Mouse (Mus musculus): ENCODE results near the gene Map3k15. TPM values are rescaled to one million over a fixed set of nuclear protein-coding genes. Genes with fewer than 3 reads are reported as not detected.

Map3k15 gene
- 0.67 and 1.2 TPM in 2 replicates for total RNA-seq (2021)
- long read RNA-seq, experiment 1, partial matches to known transcripts, result 0 of 1 reads
- long read RNA-seq, experiment 1, other reads (novel, unspliced or antisense), result 1 of 1 reads
- long read RNA-seq, experiment 2, partial matches to known transcripts, result 1 of 1 reads
- long read RNA-seq, experiment 2, other reads (novel, unspliced or antisense), result 0 of 1 reads

GRCm38 (mm10) chrX:159988002-159988960, at the start of gene Map3k15:
Gene Map3k15 (plus strand): TSS chrX:159988433.
- DNase-seq, result peak; percentile 83

GRCm38 (mm10) chrX:159942569-159942968, 45.7 kb upstream of the Map3k15 start:
- DNase-seq, result no peak

- DNase-seq, result no peak
These were observed 44.6 kb upstream of the Map3k15 start for GRCm38 (mm10) chrX:159943586-159943985.

GRCm38 (mm10) chrX:159953546-159954429, 34.4 kb upstream of the Map3k15 start:
- no peak for DNase-seq

GRCm38 (mm10) chrX:159954430-159954779, 33.8 kb upstream of the Map3k15 start:
- no peak for DNase-seq

- no peak for DNase-seq
These were observed 32.8 kb upstream of the Map3k15 start for GRCm38 (mm10) chrX:159955433-159955832.

GRCm38 (mm10) chrX:159961385-159961784, 26.8 kb upstream of the Map3k15 start:
- DNase-seq, result no peak

- peak; percentile 64 for DNase-seq
These were observed 25.0 kb upstream of the Map3k15 start for GRCm38 (mm10) chrX:159963273-159963672.

GRCm38 (mm10) chrX:159963925-159964324, 24.3 kb upstream of the Map3k15 start:
- DNase-seq, result no peak

- DNase-seq, result no peak
These were observed 19.2 kb upstream of the Map3k15 start for GRCm38 (mm10) chrX:159969025-159969424.

GRCm38 (mm10) chrX:159971091-159971779, 17.0 kb upstream of the Map3k15 start:
- DNase-seq, result no peak

- DNase-seq, result peak; percentile 18
These were observed 14.5 kb upstream of the Map3k15 start for GRCm38 (mm10) chrX:159973730-159974129.

GRCm38 (mm10) chrX:159976243-159976642, 12.0 kb upstream of the Map3k15 start:
- no peak for DNase-seq

GRCm38 (mm10) chrX:159995808-159996207, 7.6 kb downstream of the Map3k15 start:
- DNase-seq, result no peak

GRCm38 (mm10) chrX:160053306-160053705, 65.1 kb downstream of the Map3k15 start:
- DNase-seq, result no peak

GRCm38 (mm10) chrX:160054643-160055042, 66.4 kb downstream of the Map3k15 start:
- DNase-seq, result no peak

GRCm38 (mm10) chrX:160091973-160092372, 103.7 kb downstream of the Map3k15 start:
- no peak for DNase-seq

GRCm38 (mm10) chrX:160107817-160108216, 119.6 kb downstream of the Map3k15 start:
- no peak for DNase-seq

GRCm38 (mm10) chrX:160113777-160114176, 125.5 kb downstream of the Map3k15 start:
- no peak for DNase-seq

GRCm38 (mm10) chrX:160116074-160116473, 127.8 kb downstream of the Map3k15 start:
- DNase-seq, result no peak

GRCm38 (mm10) chrX:160116658-160117057, 128.4 kb downstream of the Map3k15 start:
- peak; percentile 72 for DNase-seq
